Mouse (Mus musculus) spleen, embryonic (tissue): ENCODE measurements around the gene Txnrd2.

Experiments used
- CTCF ChIA-PET: fragments of 350-600 bp; sonication (Branson Sonifier 250); formaldehyde crosslinking; loops from one replicate; lab custom pipeline; 2022; lab: Charles Lee

The Txnrd2 gene

GRCm38 (mm10) chr16:18393595-18393994 lies 32.6 kb upstream of the Txnrd2 start:
- CTCF ChIA-PET, result no interaction called here

DNA sequence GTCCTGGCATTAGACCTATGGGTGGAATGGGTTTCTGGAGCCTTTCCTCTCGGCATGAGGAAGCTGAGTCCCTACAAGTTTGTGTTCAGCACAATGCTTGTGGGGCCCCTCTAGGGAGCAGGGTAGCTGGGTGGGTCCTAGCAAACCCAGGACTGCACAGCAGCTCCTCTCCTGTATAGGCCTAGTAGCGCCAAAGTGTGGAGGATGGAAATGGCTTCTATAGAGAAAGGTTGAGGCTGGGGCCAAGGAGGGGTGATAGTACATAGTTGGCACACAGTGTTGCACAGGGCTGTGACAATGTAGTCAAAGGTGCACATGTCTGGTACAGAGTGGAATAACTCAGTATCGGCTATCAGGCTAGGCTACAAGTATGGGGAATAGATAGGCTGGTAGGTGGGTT lies 32.1 kb upstream of the Txnrd2 start:
- CTCF ChIA-PET, result interaction anchor here (0.6 kb wide), 1 partner anchor 173 kb away, joined by 3 read pairs; no protein-coding TSS in a partner anchor

DNA sequence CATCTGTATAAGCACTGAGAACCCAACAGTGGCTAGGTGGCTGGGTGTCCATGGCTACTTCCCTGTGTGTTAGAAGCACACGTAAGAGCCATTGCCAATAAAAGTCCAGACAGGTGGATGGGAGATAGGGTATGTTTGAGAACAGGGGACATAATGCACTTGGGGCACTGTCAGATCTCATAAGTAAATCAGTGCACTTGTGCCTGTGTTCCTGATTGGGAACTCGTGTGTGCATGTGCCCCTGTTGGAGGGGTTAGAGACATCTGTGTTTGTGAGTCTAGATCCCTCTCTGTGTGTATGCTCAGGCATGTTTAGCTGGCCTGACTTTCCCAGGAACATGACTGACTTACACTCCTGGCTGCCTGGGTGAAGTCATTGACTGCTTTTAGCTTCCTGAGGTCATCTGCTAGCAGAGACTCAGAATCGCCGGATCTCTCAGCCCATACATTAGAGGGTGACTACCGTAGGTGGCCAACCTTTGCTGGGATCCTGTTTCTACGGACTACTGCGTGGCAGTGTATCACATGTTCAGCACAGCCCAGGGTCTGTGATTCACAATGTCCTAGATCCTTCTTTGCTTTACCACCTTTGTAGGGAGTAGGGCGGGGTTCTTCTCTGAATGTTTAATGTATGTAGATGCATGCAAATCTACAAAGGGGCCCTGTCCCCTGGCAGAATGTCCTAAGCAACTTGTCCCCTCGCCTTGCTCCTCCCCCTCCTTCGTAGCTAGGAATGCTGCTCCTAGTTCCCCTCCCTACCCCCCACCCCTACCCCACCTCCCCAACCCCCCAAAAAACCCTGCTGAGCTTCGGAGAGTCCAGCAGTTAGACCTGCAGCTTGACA lies 31.2 kb upstream of the Txnrd2 start:
- CTCF ChIA-PET, result interaction anchor here (0.6 to 0.7 kb wide), 3 partner anchors 32 to 799 kb away, joined by 3 to 5 read pairs (median 3); partner anchors contain the start of gene Comt

- CTCF ChIA-PET, result interaction anchor here (0.7 kb wide), 1 partner anchor 800 kb away, joined by 5 read pairs; no protein-coding TSS in a partner anchor
Observed at GRCm38 (mm10) chr16:18395620-18396036, 30.6 kb upstream of the Txnrd2 start.

DNA sequence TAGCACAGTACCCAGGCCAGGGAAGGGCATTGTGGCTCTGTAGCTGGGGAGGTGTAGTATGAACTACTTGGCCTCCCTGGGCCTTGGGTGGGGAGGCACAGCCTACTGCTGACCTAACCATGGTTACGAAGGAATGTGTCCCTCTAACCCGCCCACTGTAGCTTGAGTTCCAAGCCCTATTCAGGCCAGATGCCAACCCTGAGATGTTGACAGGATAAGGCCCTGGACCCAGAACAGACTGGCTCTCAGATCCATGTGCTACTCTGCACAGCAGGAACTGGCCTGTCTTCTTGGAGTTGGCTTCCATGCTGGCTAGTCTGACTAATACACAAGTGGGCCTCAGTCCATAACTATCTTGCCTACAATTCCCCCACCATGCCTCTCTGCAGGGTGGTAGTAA lies 30.0 kb upstream of the Txnrd2 start:
- CTCF ChIA-PET, result no interaction called here

- CTCF ChIA-PET, result no interaction called here
Observed at GRCm38 (mm10) chr16:18396791-18397621, 29.2 kb upstream of the Txnrd2 start.

- CTCF ChIA-PET, result no interaction called here
Observed at GRCm38 (mm10) chr16:18400028-18400427, 26.2 kb upstream of the Txnrd2 start.

DNA sequence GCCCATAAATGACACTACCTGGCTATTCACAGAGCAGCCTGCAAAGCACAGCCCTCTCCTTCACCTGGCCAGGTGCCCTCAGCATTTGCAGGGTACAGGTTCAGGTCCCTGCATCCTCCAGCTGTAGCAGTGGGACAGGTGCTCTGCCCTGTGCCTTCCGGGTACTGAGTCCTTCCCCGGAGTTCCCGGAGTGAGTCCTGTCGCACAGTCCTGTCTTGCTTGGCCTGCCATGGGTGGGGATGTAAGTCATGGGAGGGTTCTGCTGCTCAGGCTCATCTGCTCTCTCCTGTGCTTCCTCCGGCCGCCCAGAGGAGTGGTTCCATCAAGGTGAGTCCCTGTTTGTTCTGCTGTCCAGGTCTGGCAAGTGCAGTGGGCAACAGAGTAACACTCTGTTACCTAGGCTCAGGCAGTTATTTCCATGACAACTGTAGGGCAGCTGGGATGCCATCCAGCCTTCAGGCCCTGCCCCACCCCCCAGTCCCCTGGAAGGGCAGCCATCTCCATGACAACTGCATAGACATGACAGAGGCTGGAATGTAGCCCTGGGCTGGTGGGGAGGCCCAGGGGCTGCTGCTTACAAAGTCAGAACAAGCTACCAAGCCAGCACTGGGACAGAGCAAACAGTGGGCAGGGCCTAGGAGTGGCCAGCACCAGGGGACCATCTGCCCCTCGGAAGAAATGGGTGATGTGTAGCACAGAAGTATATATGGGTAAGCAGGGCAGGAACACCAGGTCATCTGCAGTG lies 25.5 kb upstream of the Txnrd2 start:
- CTCF ChIA-PET, result interaction anchor here (0.6 kb wide), 1 partner anchor 32 kb away, joined by 3 read pairs; no protein-coding TSS in a partner anchor

- CTCF ChIA-PET, result no interaction called here
Observed at GRCm38 (mm10) chr16:18403285-18403684, 22.9 kb upstream of the Txnrd2 start.

DNA sequence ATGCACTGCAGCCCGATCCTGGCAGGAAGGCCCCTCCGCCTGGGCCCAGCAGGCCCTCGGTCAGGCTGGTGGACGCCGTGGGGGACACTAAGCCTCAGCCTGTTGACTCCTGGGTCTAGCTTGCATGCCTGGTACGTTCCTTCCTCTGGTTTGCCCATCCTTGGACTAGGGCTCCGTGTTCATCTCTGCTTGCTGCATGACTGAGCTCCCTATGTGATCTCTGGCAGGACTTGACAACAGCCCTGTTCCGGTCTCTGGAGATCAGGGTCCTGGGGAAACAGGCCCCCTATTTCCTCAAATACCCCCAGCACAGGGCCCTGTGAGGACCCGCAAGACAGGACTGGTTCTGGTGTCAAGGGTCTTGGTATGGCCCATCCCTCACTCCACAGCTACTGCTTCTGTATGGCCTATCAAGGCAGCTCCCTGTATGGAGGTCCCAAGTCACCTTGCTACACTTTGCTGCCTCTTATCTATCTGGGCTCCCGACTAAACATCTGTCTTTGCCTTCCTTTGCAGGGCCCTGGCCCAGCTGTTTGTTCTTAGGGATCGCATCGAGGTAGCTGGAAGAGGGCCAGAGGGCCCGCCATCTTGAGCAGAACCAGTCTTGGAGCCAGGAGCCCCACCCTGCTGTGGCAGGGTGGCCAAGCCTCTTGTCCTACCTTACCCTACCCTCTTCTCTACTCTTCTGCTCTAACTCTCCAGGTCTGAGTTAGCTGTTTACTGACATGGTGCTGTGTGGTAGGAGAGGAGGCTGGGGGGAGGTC lies 20.9 kb upstream of the Txnrd2 start:
- CTCF ChIA-PET, result interaction anchor here (0.6 to 1.1 kb wide), 2 partner anchors 45 to 59 kb away, joined by 3 to 5 read pairs; no protein-coding TSS in a partner anchor

GRCm38 (mm10) chr16:18405876-18406275 lies 20.3 kb upstream of the Txnrd2 start:
- CTCF ChIA-PET, result interaction anchor here (1.1 kb wide), 1 partner anchor 60 kb away, joined by 5 read pairs; no protein-coding TSS in a partner anchor

GRCm38 (mm10) chr16:18406293-18406692 lies 19.9 kb upstream of the Txnrd2 start:
- CTCF ChIA-PET, result interaction anchor here (1.1 kb wide), 1 partner anchor 60 kb away, joined by 5 read pairs; no protein-coding TSS in a partner anchor

DNA sequence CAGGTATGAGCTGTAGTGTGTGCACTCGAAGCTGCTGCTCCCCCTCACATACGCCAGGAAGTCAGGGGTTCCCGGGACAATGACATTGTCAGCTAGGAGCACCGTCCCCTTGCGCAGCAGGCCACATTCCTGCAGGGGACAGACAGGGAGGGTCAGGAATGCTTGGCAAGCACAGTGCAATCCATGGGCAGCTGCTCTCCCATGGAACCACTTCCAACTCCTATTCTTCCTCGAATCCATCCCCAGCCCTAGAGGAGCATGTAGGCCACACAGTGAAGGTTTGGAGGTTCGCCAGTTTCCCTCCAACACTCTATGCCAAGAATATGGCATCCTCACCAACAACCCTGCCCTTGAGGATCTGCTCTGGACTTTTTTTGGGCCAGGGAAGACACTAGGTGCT lies 18.3 kb upstream of the Txnrd2 start:
- CTCF ChIA-PET, result no interaction called here

GRCm38 (mm10) chr16:18409776-18410175 lies 16.4 kb upstream of the Txnrd2 start:
- CTCF ChIA-PET, result no interaction called here

- CTCF ChIA-PET, result no interaction called here
Observed at GRCm38 (mm10) chr16:18410418-18410817, 15.8 kb upstream of the Txnrd2 start.

DNA sequence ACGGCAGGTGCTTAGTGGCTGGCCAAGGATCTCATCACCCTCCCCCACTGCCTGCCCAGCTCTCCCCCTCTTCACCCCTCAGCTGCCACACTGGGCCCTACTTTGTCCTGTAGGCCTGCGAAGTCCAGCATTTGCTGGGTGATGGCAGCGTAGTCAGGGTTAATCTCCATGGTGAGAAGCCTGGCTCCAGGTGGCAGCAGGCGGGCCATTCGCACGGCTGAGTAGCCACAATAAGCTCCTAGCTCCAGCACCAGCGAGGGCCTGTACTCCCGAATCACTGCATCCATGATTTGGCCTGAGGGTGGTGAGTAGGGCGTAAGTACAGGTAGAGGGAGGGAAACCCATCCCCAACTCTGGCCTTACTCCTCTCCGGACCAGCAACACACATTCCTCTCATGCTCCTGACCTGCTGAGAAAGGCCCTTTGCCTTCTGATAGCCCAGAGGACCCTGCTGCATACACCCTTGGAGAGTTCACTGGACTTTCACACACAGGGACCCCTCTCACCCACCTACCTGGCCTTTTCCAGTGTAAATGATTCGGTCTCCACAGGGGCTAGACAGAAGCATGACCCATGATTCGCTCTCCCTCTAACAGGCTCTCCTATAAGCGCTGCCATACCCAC lies 15.0 kb upstream of the Txnrd2 start:
- CTCF ChIA-PET, result no interaction called here

DNA sequence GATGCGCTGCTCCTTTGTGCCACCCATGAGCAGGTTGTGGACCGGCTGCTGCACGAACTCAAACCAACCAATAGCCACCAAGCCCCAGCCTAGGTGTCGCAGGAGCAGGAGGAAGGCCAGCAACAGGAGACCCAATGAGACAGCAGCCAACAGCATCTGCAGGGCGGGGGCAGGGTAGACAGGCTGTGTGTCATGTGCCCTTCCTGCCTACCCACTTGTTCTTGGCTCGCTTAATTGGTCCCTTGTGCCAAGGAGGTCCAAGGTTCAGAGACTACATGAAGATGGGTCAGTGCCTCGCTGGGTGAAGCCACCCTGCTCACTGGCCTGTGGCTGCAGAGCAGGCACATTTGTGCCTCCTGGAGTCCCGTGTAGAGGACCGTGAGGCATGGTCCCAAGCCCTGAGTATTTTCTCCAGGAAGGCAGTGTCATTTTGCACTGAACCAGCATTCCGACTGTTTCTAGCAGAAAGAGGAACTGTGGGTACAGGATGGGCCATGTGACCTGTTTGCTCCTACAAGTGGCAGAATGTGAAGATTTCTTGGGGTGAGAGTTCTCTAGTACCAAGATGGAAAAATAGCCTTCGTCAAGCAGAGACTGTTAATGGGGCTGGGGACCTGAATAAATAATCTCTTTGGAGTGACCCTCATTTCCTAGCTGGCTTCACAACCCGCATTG lies 14.2 kb upstream of the Txnrd2 start:
- CTCF ChIA-PET, result no interaction called here

DNA sequence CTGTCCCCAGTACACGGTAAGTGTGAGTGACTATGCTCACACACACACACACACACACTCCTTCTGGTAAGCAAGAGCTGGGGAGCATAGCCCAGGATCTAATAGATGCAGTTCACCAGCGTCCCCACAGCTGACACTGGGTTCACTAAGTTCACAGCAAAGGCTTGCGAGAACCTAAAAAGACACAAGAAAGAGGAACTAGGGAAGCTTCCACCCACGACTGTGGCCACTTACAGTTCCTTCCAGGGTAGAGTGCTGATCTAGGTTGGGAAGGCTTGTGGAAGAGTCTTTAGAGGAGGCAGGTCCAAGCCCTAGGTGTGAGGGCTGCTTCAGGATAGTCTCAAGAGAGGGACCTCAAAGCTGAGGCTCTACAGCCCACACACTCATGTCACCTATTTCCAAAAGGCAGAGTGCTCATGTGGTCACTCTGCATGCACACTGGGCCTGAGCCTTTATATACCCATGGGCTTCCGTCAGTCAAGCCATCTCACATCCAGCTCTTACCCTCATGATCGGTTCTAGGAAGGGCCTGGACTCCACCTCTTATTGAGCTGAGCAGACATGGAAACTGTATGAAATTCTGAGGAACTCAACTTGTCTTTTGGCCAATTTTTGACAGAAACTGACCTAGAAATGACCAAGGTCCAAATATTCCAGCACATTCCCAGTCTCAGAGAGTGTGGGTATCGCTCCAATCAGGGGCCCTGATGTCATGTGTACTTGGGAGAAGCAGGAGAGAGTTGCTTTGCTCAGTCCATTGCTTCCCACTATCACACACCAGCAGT lies 13.0 kb upstream of the Txnrd2 start:
- CTCF ChIA-PET, result no interaction called here
